Comparison of ENCODE assay signal across 8 mouse cellular contexts in genomic region chr9:41580067-41580466, GRCm38 (mm10).
DNase-seq lines count a peak whose midpoint lies in the region; ATAC-seq and TF ChIP-seq lines count a peak whose summit lies in the region.

No protein-coding gene starts in this region.

- WGBS in liver, embryonic 11.5 days: 18% methylated on average over 4 of the region's 4 CpGs
- WGBS in forebrain, embryonic 14.5 days: 0% methylated on average over 4 of the region's 4 CpGs
- 34% methylated on average over 4 of the region's 4 CpGs for WGBS in small intestine, adult 2 months

- TF ChIP-seq CTCF in small intestine, adult 2 months (IDR thresholded peaks at IDR 0.05; ENCODE audit: extremely low read depth, insufficient read length, insufficient replicate concordance, low read depth, low read length): no peak

- H3K9ac ChIP-seq in liver, embryonic 11.5 days (ENCODE audit: low read depth, low read length): peak overlapping the region; percentile 57; the same call in 1 of the 2 replicates
- peak overlapping the region; percentile 100 for H3K9ac ChIP-seq in forebrain, embryonic 14.5 days (ENCODE audit: low read length)

- H3K27ac ChIP-seq in liver, embryonic 11.5 days (ENCODE audit: low read depth, low read length): peak overlapping the region; percentile 53
- peak overlapping the region; percentile 100 for H3K27ac ChIP-seq in forebrain, embryonic 14.5 days (ENCODE audit: low read depth, low read length)
- peak overlapping the region; percentile 62 for H3K27ac ChIP-seq in small intestine, adult 2 months (ENCODE audit: insufficient read depth, low read depth, low read length)

- H3K4me2 ChIP-seq in liver, embryonic 11.5 days: peak overlapping the region; percentile 56
- H3K4me2 ChIP-seq in forebrain, embryonic 14.5 days (ENCODE audit: low read length): peak overlapping the region; percentile 76

- no peaks in the 10 kb centered on the region for H3K4me1 ChIP-seq in liver, embryonic 11.5 days (replicated peaks; ENCODE audit: control insufficient read depth, insufficient read depth, low read length)
- H3K4me1 ChIP-seq in forebrain, embryonic 14.5 days (ENCODE audit: control insufficient read depth, insufficient read depth, low read length): peaks cover 28% of the 10 kb centered on the region
- no peaks in the 10 kb centered on the region for H3K4me1 ChIP-seq in small intestine, adult 2 months (ENCODE audit: control insufficient read depth, insufficient read depth, insufficient read length, low read length)

- H3K4me3 ChIP-seq in liver, embryonic 11.5 days (ENCODE audit: low read depth, low read length): peak overlapping the region; percentile 42
- peak overlapping the region; percentile 82 for H3K4me3 ChIP-seq in forebrain, embryonic 14.5 days (ENCODE audit: low read depth, low read length)
- no peak overlapping the region for H3K4me3 ChIP-seq in small intestine, adult 2 months (ENCODE audit: low read depth, low read length)

- ATAC-seq in liver, embryonic 11.5 days (replicated peaks; ENCODE audit: low FRiP score): no peak
- 0 out of 2 replicates have a peak, but pooled peaks have one; percentile 9 for ATAC-seq in forebrain, embryonic 14.5 days

- no peaks in the 10 kb centered on the region for H3K9me3 ChIP-seq in liver, embryonic 11.5 days (ENCODE audit: control insufficient read depth, low read length)
- no peaks in the 10 kb centered on the region for H3K9me3 ChIP-seq in forebrain, embryonic 14.5 days (replicated peaks; ENCODE audit: control insufficient read depth, low read length)

- no peak for TF ChIP-seq POLR2A in small intestine, adult 2 months (IDR thresholded peaks at IDR 0.05; ENCODE audit: low read depth, low read length)

- DNase-seq in liver, embryonic 11.5 days (ENCODE audit: low spot score): no peak
- DNase-seq in liver: no peak
- DNase-seq in forebrain, embryonic 14.5 days (ENCODE audit: low spot score): peak; percentile 66
- peak; percentile 21 to 43 for DNase-seq in kidney, postnatal 4 days
- no peak for DNase-seq in thymus, postnatal 4 days
- no peak for DNase-seq in adipocyte (ENCODE audit: low spot score)
- no peak for DNase-seq in spleen, postnatal 36 days (ENCODE audit: low spot score in 2 of 2)

- no peaks in the 10 kb centered on the region for H3K36me3 ChIP-seq in liver, embryonic 11.5 days (ENCODE audit: control insufficient read depth, insufficient read depth, low read length)
- peaks cover 5% of the 10 kb centered on the region; the same call in 1 of the 2 replicates for H3K36me3 ChIP-seq in forebrain, embryonic 14.5 days (ENCODE audit: control insufficient read depth, insufficient read depth, low read length)
- H3K36me3 ChIP-seq in small intestine, adult 2 months (ENCODE audit: control insufficient read depth, insufficient read depth, low read length): no peaks in the 10 kb centered on the region

- H3K27me3 ChIP-seq in liver, embryonic 11.5 days (replicated peaks; ENCODE audit: control insufficient read depth, insufficient read depth, low read length): peaks cover 3% of the 10 kb centered on the region; the same call in 1 of the 2 replicates
- H3K27me3 ChIP-seq in forebrain, embryonic 14.5 days (replicated peaks; ENCODE audit: control insufficient read depth, insufficient read depth, low read length): no peaks in the 10 kb centered on the region
- peaks cover 13% of the 10 kb centered on the region for H3K27me3 ChIP-seq in small intestine, adult 2 months (ENCODE audit: control insufficient read depth, insufficient read depth, low read length)

Comparison
In these comparisons a context has a peak if more than half of its experiments do, and no peak if none do; other contexts are left out.
1. DNase-seq: peak in forebrain, embryonic 14.5 days (single experiment) and kidney, postnatal 4 days (2 of 2); none in liver, embryonic 11.5 days (single experiment), liver (single experiment), thymus, postnatal 4 days (single experiment), adipocyte (single experiment) and spleen, postnatal 36 days (0 of 2).
2. Peak in every context shown above with its lines, with median percentiles within 50 percentile points of each other: H3K27ac ChIP-seq.